Mouse (Mus musculus) brain, embryonic 14.5 days (tissue): Measurements from ENCODE around the gene Zkscan17.

Experiments
- CTCF ChIP-seq: fragments of 200-500 bp; IDR thresholded peaks from 2 replicates; pipeline ENCODE4 v1.5.1; 2012; ENCODE audit warnings: inconsistent platforms, mild to moderate bottlenecking, moderate library complexity, borderline replicate concordance; ENCODE audit not compliant: insufficient read depth, insufficient read length; ENCODE audit errors: extremely low read depth
- POLR2A ChIP-seq: fragments of 200-500 bp; IDR thresholded peaks from 2 replicates; pipeline ENCODE4 v1.6.1; 2012; ENCODE audit warnings: mild to moderate bottlenecking, inconsistent platforms, borderline replicate concordance; ENCODE audit not compliant: poor library complexity, insufficient read depth, insufficient read length, severe bottlenecking; ENCODE audit errors: extremely low read depth

- no peak for TF ChIP-seq POLR2A
- no peak for TF ChIP-seq CTCF
Measured at GRCm38 (mm10) chr11:59506713-59507074, 19.9 kb downstream of the Zkscan17 start.
